Mouse (Mus musculus) megakaryocyte, embryonic 14.5 days (primary cell): ENCODE results near the gene Exosc8.

Source experiments
- FLI1 ChIP-seq: IDR thresholded peaks from 2 replicates; pipeline ENCODE4 v1.6.1; 2012; ENCODE audit warnings: low read length, inconsistent platforms, mixed read lengths
- GATA1 ChIP-seq: IDR thresholded peaks from 3 replicates; pipeline ENCODE4 v1.6.1; 2012; ENCODE audit warnings: mixed read lengths, low read length, inconsistent platforms, borderline replicate concordance

DNA sequence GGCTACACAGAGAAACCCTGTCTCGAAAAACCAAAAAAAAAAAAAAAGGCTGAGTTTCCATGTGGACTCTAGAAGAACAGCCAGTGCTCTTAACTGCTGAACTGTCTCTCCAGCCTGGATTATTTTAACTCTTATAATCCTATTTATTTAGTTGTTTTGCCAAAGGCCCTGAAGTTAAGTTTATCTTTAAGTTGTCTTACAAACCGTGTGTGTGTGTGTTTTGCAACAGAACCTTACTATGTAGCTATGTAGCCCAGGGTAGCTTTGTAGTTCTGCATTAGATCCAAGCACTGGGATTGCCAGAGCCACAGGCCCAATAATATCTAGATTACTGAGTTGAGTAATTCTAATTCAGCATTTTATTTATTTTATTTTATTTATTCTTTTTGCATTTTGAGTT lies 9.8 kb downstream of the Exosc8 start:
- TF ChIP-seq GATA1 (no peak), FLI1 (no peak)
